Mouse (Mus musculus): ENCODE measurements at regions not wholly inside any gene's neighbourhood (a gene's known extent, or its start where the extent isn't known, plus 50 kb on each side); places are given as distances from the start of the nearest gene placed in this dataset.

DNA sequence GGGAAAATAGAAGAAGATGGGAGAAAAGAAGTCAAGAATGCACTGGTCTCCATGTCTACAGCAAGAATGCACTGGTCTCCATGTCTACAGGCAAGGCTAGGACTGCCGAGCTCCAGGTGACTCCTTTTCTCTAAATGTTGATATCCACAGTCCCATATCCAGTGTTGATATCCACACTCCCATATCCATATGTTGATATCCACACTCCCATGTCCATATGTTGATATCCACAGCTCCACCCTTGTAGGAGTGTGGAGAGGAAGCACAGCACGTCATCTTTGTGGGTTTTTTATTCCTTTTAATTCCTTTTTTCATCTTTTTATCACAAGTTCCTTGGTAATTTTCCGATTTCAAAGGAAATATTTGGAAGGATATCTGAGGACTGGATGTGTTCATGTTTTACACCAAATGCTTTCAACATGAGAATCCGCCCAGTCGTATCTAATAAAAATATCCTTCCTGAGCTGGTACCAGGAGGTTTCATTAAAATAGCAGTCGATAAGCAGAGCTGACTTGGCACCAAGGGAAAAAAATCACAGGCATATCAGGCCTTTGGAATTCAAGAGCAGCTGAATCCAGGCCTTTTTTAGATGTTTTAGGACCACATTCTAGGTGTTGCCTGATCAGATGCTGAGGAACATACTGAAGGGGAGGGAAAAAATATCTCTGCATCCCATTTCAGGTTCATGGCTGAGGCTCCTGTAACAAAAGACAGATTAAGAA is 653.7 kb upstream of the Cdh11 start:
- TF ChIP-seq POLR2A (IDR thresholded peaks at IDR 0.05; ENCODE audit: control insufficient read depth, low read depth, low read length) (no peak), CTCF (IDR thresholded peaks at IDR 0.05; ENCODE audit: control insufficient read depth, insufficient read depth, insufficient replicate concordance, low read depth, low read length) (no peak)

Data from testis, adult 2 months (tissue).